Mouse (Mus musculus) cerebellum, adult 2 months (tissue): ENCODE measurements around the gene Prkcz. TPM values are rescaled to one million over a fixed set of nuclear protein-coding genes. Genes with fewer than 3 reads are reported as not detected.

Experiments
- DNase-seq, 2 experiments: peaks; one replicate each; pipeline ENCODE4 v3.0.0; 2021
- H3K27ac ChIP-seq: fragments of 200-500 bp; 2 replicates; pipeline ENCODE4 v1.5.1; 2012; ENCODE audit warnings: low read length, control low read depth, inconsistent platforms; ENCODE audit not compliant: insufficient read depth
- H3K27me3 ChIP-seq: fragments of 200-500 bp; 2 replicates; pipeline ENCODE4 v1.6.1; 2012; ENCODE audit warnings: inconsistent platforms, mild to moderate bottlenecking, low read length, moderate library complexity; ENCODE audit not compliant: control insufficient read depth, insufficient read depth
- H3K4me1 ChIP-seq: fragments of 200-500 bp; 2 replicates; pipeline ENCODE4 v1.6.1; 2011; ENCODE audit warnings: low read length; ENCODE audit not compliant: control insufficient read depth, insufficient read depth
- H3K4me3 ChIP-seq: fragments of 200-500 bp; replicated peaks from 2 replicates; pipeline ENCODE3; 2011; ENCODE audit warnings: mild to moderate bottlenecking, low read depth, low read length, control low read depth; ENCODE audit not compliant: insufficient read depth
- CTCF ChIP-seq: fragments of 200-500 bp; IDR thresholded peaks from 2 replicates; pipeline ENCODE4 v1.5.1; 2011; ENCODE audit warnings: low read depth, mild to moderate bottlenecking, control low read depth, low read length, moderate library complexity, borderline replicate concordance; ENCODE audit not compliant: insufficient read depth
- POLR2A ChIP-seq: fragments of 200-500 bp; IDR thresholded peaks from 2 replicates; pipeline ENCODE4 v1.6.1; 2011; ENCODE audit warnings: low read length, control low read depth, borderline replicate concordance; ENCODE audit not compliant: insufficient read depth
- WGBS: fragments of 180-500 bp; shearing (Covaris S2); methylation state at CpG from one replicate; pipeline ENCODE4 v1.1.7; 2018; 5-methylcytosine and 5-hydroxymethylcytosine counted together
- polyA plus RNA-seq: library from polyadenylated mRNA; depleted of rRNA; stranded (reverse); fragments of >200 nt; gene quantifications from 2 replicates; pipeline ENCODE4 v1.2.3, GENCODE M21; 2012

Gene Prkcz
- polyA plus RNA-seq, 1 experiment, result 253 TPM

- Histone ChIP-seq H3K27me3 (no peaks in the 10 kb centered on the region), H3K4me3 (no peak overlapping the region), H3K4me1 (peaks cover 86% of the 10 kb centered on the region), H3K27ac (no peak overlapping the region)
- 95% methylated on average over 4 of the region's 4 CpGs for WGBS
- no peak for TF ChIP-seq CTCF
- DNase-seq, result no peak
These were observed 75.1 kb downstream of the Prkcz start for GRCm38 (mm10) chr4:155286090-155286489.

GRCm38 (mm10) chr4:155284521-155285379 is 76.4 kb downstream of the Prkcz start:
- TF ChIP-seq POLR2A, result no peak
- TF ChIP-seq CTCF, result no peak
- peak overlapping the region; percentile 94 for H3K27ac ChIP-seq
- peak in 1 of 2 experiments; percentile 39 for DNase-seq
- WGBS, result 49% methylated on average over 15 of the region's 15 CpGs
- no peak overlapping the region for H3K4me3 ChIP-seq
- H3K4me1 ChIP-seq, result peaks cover 86% of the 10 kb centered on the region
- no peaks in the 10 kb centered on the region for H3K27me3 ChIP-seq

GRCm38 (mm10) chr4:155283585-155283984 is 77.6 kb downstream of the Prkcz start:
- WGBS, result 12% methylated on average over 9 of the region's 9 CpGs
- Histone ChIP-seq H3K27me3 (no peaks in the 10 kb centered on the region), H3K4me1 (peaks cover 77% of the 10 kb centered on the region), H3K27ac (peak overlapping the region; percentile 94), H3K4me3 (no peak overlapping the region)
- TF ChIP-seq CTCF (no peak), POLR2A (no peak)
- DNase-seq, result peak; percentile 74 to 81

GRCm38 (mm10) chr4:155283001-155283503 is 78.1 kb downstream of the Prkcz start:
- TF ChIP-seq CTCF (no peak), POLR2A (no peak)
- Histone ChIP-seq H3K4me1 (peaks cover 72% of the 10 kb centered on the region), H3K27me3 (no peaks in the 10 kb centered on the region), H3K27ac (peak overlapping the region; percentile 94), H3K4me3 (no peak overlapping the region)
- DNase-seq, result no peak
- 29% methylated on average over 11 of the region's 11 CpGs for WGBS

- Histone ChIP-seq H3K27ac (peak overlapping the region; percentile 86), H3K4me1 (peaks cover 64% of the 10 kb centered on the region), H3K4me3 (no peak overlapping the region), H3K27me3 (no peaks in the 10 kb centered on the region)
- TF ChIP-seq POLR2A (no peak), CTCF (no peak)
- WGBS, result 65% methylated on average over 6 of the region's 6 CpGs
- DNase-seq, result no peak
These were observed 78.9 kb downstream of the Prkcz start for GRCm38 (mm10) chr4:155282231-155282630.

GRCm38 (mm10) chr4:155281652-155282051 is 79.5 kb downstream of the Prkcz start:
- no peak for TF ChIP-seq POLR2A
- no peak for TF ChIP-seq CTCF
- no peak overlapping the region for H3K4me3 ChIP-seq
- peak in 1 of 2 experiments; percentile 35 for DNase-seq
- peaks cover 62% of the 10 kb centered on the region for H3K4me1 ChIP-seq
- H3K27me3 ChIP-seq, result no peaks in the 10 kb centered on the region
- H3K27ac ChIP-seq, result peak overlapping the region; percentile 86
- 78% methylated on average over 8 of the region's 8 CpGs for WGBS

GRCm38 (mm10) chr4:155281227-155281626 is 79.9 kb downstream of the Prkcz start:
- H3K27ac ChIP-seq, result peak overlapping the region; percentile 86
- no peak for TF ChIP-seq POLR2A
- TF ChIP-seq CTCF, result no peak
- H3K4me1 ChIP-seq, result peaks cover 62% of the 10 kb centered on the region
- DNase-seq, result no peak
- no peaks in the 10 kb centered on the region for H3K27me3 ChIP-seq
- H3K4me3 ChIP-seq, result no peak overlapping the region
- 75% methylated on average over 2 of the region's 2 CpGs for WGBS

- Histone ChIP-seq H3K27ac (peak overlapping the region; percentile 86; the same call in 1 of the 2 replicates), H3K27me3 (no peaks in the 10 kb centered on the region), H3K4me3 (no peak overlapping the region), H3K4me1 (peaks cover 62% of the 10 kb centered on the region)
- 85% methylated on average over 1 of the region's 1 CpGs for WGBS
- DNase-seq, result no peak
- TF ChIP-seq CTCF, result no peak
- no peak for TF ChIP-seq POLR2A
These were observed 80.4 kb downstream of the Prkcz start for GRCm38 (mm10) chr4:155280768-155281121.
